Mouse (Mus musculus) heart, embryonic 12.5 days (tissue): Measurements from ENCODE around the gene Kin. TPM values are rescaled to one million over a fixed set of nuclear protein-coding genes. Genes with fewer than 3 reads are reported as not detected.

Experiments used
- ATAC-seq: fragments of 200-750 bp; cut with Nextera tagmentation; 2 replicates; pipeline ENCODE4 v1.8.0; 2017; ENCODE audit warnings: moderate TSS enrichment, moderate library complexity; ENCODE audit not compliant: insufficient number of reproducible peaks, low FRiP score
- H3K27ac ChIP-seq: fragments of 300-500 bp; sonication (generic); 2 replicates; pipeline ENCODE4 v1.5.1; 2016; ENCODE audit warnings: mild to moderate bottlenecking, moderate library complexity; ENCODE audit not compliant: poor library complexity, severe bottlenecking
- H3K27me3 ChIP-seq: fragments of 300-500 bp; sonication (generic); replicated peaks from 2 replicates; pipeline ENCODE4 v1.6.1; 2016; ENCODE audit warnings: mild to moderate bottlenecking, moderate library complexity
- H3K36me3 ChIP-seq: fragments of 300-500 bp; sonication (generic); 2 replicates; pipeline ENCODE4 v1.6.1; 2016; ENCODE audit warnings: mild to moderate bottlenecking, moderate library complexity
- H3K4me1 ChIP-seq: fragments of 300-500 bp; sonication (generic); replicated peaks from 2 replicates; pipeline ENCODE4 v1.6.1; 2016; ENCODE audit warnings: mild to moderate bottlenecking
- H3K4me2 ChIP-seq: fragments of 300-500 bp; sonication (generic); 2 replicates; pipeline ENCODE4 v1.6.1; 2016; ENCODE audit warnings: mild to moderate bottlenecking, moderate library complexity
- H3K4me3 ChIP-seq: fragments of 300-500 bp; sonication (generic); 2 replicates; pipeline ENCODE4 v1.5.1; 2016; ENCODE audit warnings: mild to moderate bottlenecking
- H3K9ac ChIP-seq: fragments of 300-500 bp; sonication (generic); 2 replicates; pipeline ENCODE4 v1.6.1; 2016; ENCODE audit warnings: mild to moderate bottlenecking, moderate library complexity
- H3K9me3 ChIP-seq: fragments of 300-500 bp; sonication (generic); replicated peaks from 2 replicates; pipeline ENCODE4 v1.6.1; 2016; ENCODE audit warnings: mild to moderate bottlenecking, moderate library complexity
- WGBS: fragments of 180-500 bp; shearing (Covaris S2); methylation state at CpG from one replicate; pipeline ENCODE4 v1.1.7; 2016; 5-methylcytosine and 5-hydroxymethylcytosine counted together
- polyA plus RNA-seq: library from polyadenylated mRNA; unstranded; fragments of >200 nt; fragmentation: Nextera tagmentation; extraction: Ambion mirVana; gene quantifications from 2 replicates; pipeline ENCODE4 v1.2.1, GENCODE M21; 2016

The Kin gene
- polyA plus RNA-seq, 1 experiment from 2014 or later: 19.1 TPM

GRCm38 (mm10) chr2:10076675-10077074 lies 3.7 kb upstream of the Kin start:
- Histone ChIP-seq H3K36me3 (peaks cover 32% of the 10 kb centered on the region), H3K4me1 (peaks cover 53% of the 10 kb centered on the region), H3K9me3 (no peaks in the 10 kb centered on the region), H3K27ac (no peak overlapping the region), H3K4me2 (peak overlapping the region; percentile 51), H3K9ac (no peak overlapping the region), H3K27me3 (no peaks in the 10 kb centered on the region), H3K4me3 (no peak overlapping the region)
- no peak for ATAC-seq
- 85% methylated on average over 8 of the region's 8 CpGs for WGBS

GRCm38 (mm10) chr2:10079745-10080309 lies 566 bp upstream of the Kin start:
- Histone ChIP-seq H3K4me1 (peaks cover 46% of the 10 kb centered on the region), H3K36me3 (peaks cover 29% of the 10 kb centered on the region), H3K4me2 (peak overlapping the region; percentile 78), H3K4me3 (peak overlapping the region; percentile 92), H3K27me3 (no peaks in the 10 kb centered on the region), H3K27ac (peak overlapping the region; percentile 96), H3K9me3 (no peaks in the 10 kb centered on the region), H3K9ac (peak overlapping the region; percentile 97)
- no peak; the same call in none of the 2 replicates for ATAC-seq
- under 1% methylated on average over 28 of the region's 28 CpGs for WGBS

GRCm38 (mm10) chr2:10081453-10082080 lies 1.2 kb downstream of the Kin start:
- 87% methylated on average over 5 of the region's 5 CpGs for WGBS
- H3K4me2 ChIP-seq: peak overlapping the region; percentile 78
- H3K4me1 ChIP-seq: peaks cover 38% of the 10 kb centered on the region
- no peak for ATAC-seq
- H3K9ac ChIP-seq: peak overlapping the region; percentile 13; the same call in 1 of the 2 replicates
- peaks cover 23% of the 10 kb centered on the region for H3K36me3 ChIP-seq
- peak overlapping the region; percentile 92 for H3K4me3 ChIP-seq
- H3K27me3 ChIP-seq: no peaks in the 10 kb centered on the region
- H3K27ac ChIP-seq: no peak overlapping the region
- H3K9me3 ChIP-seq: no peaks in the 10 kb centered on the region

- ATAC-seq: no peak
- WGBS: 93% methylated on average over 1 of the region's 1 CpGs
- H3K9ac ChIP-seq: no peak overlapping the region
- H3K27me3 ChIP-seq: no peaks in the 10 kb centered on the region
- H3K27ac ChIP-seq: no peak overlapping the region
- H3K4me3 ChIP-seq: no peak overlapping the region
- no peak overlapping the region for H3K4me2 ChIP-seq
- peaks cover 32% of the 10 kb centered on the region for H3K4me1 ChIP-seq
- H3K9me3 ChIP-seq: no peaks in the 10 kb centered on the region
- peaks cover 33% of the 10 kb centered on the region for H3K36me3 ChIP-seq
Measured at GRCm38 (mm10) chr2:10082737-10083136, 2.3 kb downstream of the Kin start.

DNA sequence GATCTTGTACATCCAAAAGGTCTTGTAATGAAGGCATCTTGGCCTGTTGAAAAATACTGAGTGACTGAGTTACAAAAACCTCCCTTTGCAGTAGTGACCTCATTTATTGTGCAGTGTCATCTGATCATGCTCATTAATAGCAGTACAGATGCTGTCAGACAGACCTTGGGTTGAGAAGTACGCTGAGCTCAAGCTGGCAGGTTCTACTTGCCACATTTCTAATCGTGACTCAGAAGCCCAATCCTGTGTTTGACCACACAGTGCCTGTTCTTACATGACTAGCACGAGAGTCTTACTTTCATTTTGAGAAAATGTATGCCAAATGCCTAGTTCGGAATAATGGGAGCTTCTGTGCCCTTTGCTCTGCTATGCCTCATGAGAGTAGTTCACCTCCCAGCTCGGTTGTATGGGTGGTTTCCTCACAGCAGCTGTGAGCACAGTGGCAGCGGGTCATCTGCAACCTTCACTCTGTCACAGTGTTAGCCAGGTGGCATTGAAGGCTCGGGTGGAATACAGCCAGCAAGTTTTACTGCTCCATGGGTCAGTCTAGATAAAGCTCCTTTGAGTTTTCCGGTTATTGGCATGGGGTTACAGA lies 7.0 kb downstream of the Kin start:
- ATAC-seq: no peak
- no peak overlapping the region for H3K4me3 ChIP-seq
- H3K9me3 ChIP-seq: no peaks in the 10 kb centered on the region
- no peaks in the 10 kb centered on the region for H3K27me3 ChIP-seq
- H3K9ac ChIP-seq: no peak overlapping the region
- H3K36me3 ChIP-seq: peaks cover 65% of the 10 kb centered on the region
- H3K4me2 ChIP-seq: no peak overlapping the region
- H3K27ac ChIP-seq: no peak overlapping the region
- WGBS: 81% methylated on average over 8 of the region's 8 CpGs
- H3K4me1 ChIP-seq: peaks cover 10% of the 10 kb centered on the region

GRCm38 (mm10) chr2:10094327-10095100 lies 14.1 kb downstream of the Kin start:
- Histone ChIP-seq H3K4me1 (no peaks in the 10 kb centered on the region), H3K9ac (no peak overlapping the region), H3K4me2 (no peak overlapping the region), H3K4me3 (no peak overlapping the region), H3K36me3 (peaks cover 43% of the 10 kb centered on the region), H3K27me3 (no peaks in the 10 kb centered on the region), H3K27ac (no peak overlapping the region), H3K9me3 (no peaks in the 10 kb centered on the region)
- no peak for ATAC-seq
- 87% methylated on average over 14 of the region's 14 CpGs for WGBS

DNA sequence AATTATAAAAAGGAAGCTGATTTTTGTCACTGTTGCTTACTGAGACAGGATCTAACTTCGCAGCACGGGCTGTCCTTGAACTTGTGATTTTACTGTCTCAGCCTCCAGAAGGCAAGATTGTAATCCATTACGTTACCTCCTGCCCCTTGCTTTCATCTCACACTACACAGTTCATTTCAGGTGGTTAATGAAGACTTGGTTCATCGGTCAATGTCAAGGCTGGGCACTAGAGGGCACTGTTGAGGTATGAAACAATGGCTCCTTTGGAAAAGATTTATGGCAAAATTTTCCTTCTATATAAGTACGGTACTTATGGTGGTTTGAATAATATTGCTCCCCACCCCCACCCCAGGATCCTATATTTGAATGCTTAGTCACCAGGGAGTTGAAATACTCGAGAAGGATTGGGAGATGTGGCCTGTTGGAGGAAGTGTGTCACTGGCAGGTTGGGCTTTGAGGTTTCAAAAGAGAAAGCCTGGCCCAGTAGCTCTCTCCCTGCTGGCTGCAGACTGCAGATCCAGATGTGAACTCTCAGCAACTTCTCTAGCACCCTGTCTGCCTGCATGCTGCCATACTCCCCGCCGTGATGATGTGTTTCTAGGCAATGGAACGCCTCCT lies 18.3 kb downstream of the Kin start:
- H3K27ac ChIP-seq: no peak overlapping the region
- no peak overlapping the region for H3K4me2 ChIP-seq
- no peak for ATAC-seq
- no peaks in the 10 kb centered on the region for H3K27me3 ChIP-seq
- H3K4me3 ChIP-seq: no peak overlapping the region
- H3K36me3 ChIP-seq: peaks cover 9% of the 10 kb centered on the region; the same call in 1 of the 2 replicates
- peaks cover 8% of the 10 kb centered on the region; the same call in 1 of the 2 replicates for H3K4me1 ChIP-seq
- H3K9ac ChIP-seq: no peak overlapping the region
- H3K9me3 ChIP-seq: no peaks in the 10 kb centered on the region
- WGBS: 32% methylated on average over 9 of the region's 9 CpGs

- H3K27me3 ChIP-seq: no peaks in the 10 kb centered on the region
- no peaks in the 10 kb centered on the region for H3K9me3 ChIP-seq
- WGBS: 59% methylated on average over 2 of the region's 2 CpGs
- no peak overlapping the region for H3K4me2 ChIP-seq
- H3K4me1 ChIP-seq: peaks cover 8% of the 10 kb centered on the region; the same call in 1 of the 2 replicates
- H3K4me3 ChIP-seq: no peak overlapping the region
- no peak overlapping the region for H3K9ac ChIP-seq
- H3K36me3 ChIP-seq: no peaks in the 10 kb centered on the region
- ATAC-seq: no peak
- no peak overlapping the region for H3K27ac ChIP-seq
Measured at GRCm38 (mm10) chr2:10100471-10100870, 20.1 kb downstream of the Kin start.

- Histone ChIP-seq H3K4me2 (no peak overlapping the region), H3K27ac (no peak overlapping the region), H3K36me3 (no peaks in the 10 kb centered on the region), H3K4me3 (no peak overlapping the region), H3K4me1 (peaks cover 8% of the 10 kb centered on the region; the same call in 1 of the 2 replicates), H3K9me3 (no peaks in the 10 kb centered on the region), H3K9ac (no peak overlapping the region), H3K27me3 (no peaks in the 10 kb centered on the region)
- whole genome bisulfite sequencing: 37% methylated on average over 6 of the region's 6 CpGs
- no peak for ATAC-seq
Measured at GRCm38 (mm10) chr2:10101180-10101579, 20.8 kb downstream of the Kin start.

DNA sequence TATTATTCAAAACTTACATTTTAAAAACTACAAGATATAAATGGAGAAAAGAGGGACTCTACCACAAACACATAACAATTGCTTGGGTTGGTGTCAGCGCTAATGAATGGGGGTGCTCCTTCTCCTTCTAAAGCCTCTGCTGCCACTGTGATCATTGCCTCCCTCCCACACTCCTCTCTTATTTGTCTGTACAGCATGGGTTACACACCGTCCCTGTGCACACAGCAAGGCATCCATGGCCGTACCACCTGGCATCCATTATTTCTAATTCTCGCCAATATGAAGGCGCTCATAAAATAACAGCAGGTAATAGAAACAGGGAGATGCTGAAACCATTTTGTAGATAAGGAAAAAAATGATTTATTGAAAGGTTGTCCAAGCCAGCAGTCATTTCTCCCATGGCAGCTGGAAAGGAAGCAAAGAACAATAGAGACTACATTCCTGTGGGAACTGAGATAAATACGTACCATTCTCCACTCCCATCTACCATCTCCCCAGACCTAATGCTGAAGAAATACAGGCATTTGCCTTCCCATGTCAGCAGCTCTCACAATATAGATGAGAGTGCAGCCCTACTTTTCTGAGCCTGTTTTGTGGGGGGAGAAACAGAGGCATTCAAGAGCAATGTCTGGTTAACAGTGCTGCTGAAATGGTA lies 28.3 kb downstream of the Kin start:
- no peak overlapping the region for H3K4me2 ChIP-seq
- no peak overlapping the region for H3K4me3 ChIP-seq
- H3K9ac ChIP-seq: no peak overlapping the region
- no peaks in the 10 kb centered on the region for H3K27me3 ChIP-seq
- no peak overlapping the region for H3K27ac ChIP-seq
- no peak for ATAC-seq
- H3K36me3 ChIP-seq: no peaks in the 10 kb centered on the region
- no peaks in the 10 kb centered on the region for H3K4me1 ChIP-seq
- no peaks in the 10 kb centered on the region for H3K9me3 ChIP-seq
- WGBS: 70% methylated on average over 6 of the region's 6 CpGs
